Mouse (Mus musculus): ENCODE measurements at regions not wholly inside any gene's neighbourhood (a gene's known extent, or its start where the extent isn't known, plus 50 kb on each side); places are given as distances from the start of the nearest gene placed in this dataset.

- Histone ChIP-seq H3K9me3 (no peaks in the 10 kb centered on the region), H3K36me3 (replicated peaks; ENCODE audit: low read length) (no peaks in the 10 kb centered on the region), H3K4me1 (no peaks in the 10 kb centered on the region), H3K27me3 (replicated peaks) (no peaks in the 10 kb centered on the region), H3K4me3 (replicated peaks) (no peak overlapping the region)
- TF ChIP-seq FLI1 (IDR thresholded peaks at IDR 0.05; ENCODE audit: low read length): no peak
- no peak for TF ChIP-seq GATA1 (IDR thresholded peaks at IDR 0.05; ENCODE audit: borderline replicate concordance, low read length)
Measured at GRCm38 (mm10) chr1:112355816-112356215, 491.1 kb upstream of the Dsel start.

Measured in megakaryocyte, embryonic 14.5 days (primary cell).